Mouse (Mus musculus) MEL-GATA-1-ER (cell line): ENCODE results near the gene Hes1.
"Not testable (repeated sequence)": the region's sequence is repeated elsewhere in the genome, so short reads cannot be mapped to it uniquely, and the experiment has no call there.

ENCODE experiments used
- DNase-seq: peaks from one replicate; pipeline ENCODE4 v3.0.0-alpha.2; 2012; ENCODE audit warnings: low read depth; ENCODE audit errors: extremely low read depth

Hes1 gene

GRCm38 (mm10) chr16:30069950-30070770, 6.0 kb downstream of the Hes1 start:
- no peak for DNase-seq

- no peak for DNase-seq
Measured at GRCm38 (mm10) chr16:30070771-30071191, 6.6 kb downstream of the Hes1 start.

- DNase-seq, result no peak
Measured at GRCm38 (mm10) chr16:30073317-30073716, 9.1 kb downstream of the Hes1 start.

GRCm38 (mm10) chr16:30081498-30081897, 17.3 kb downstream of the Hes1 start:
- no peak for DNase-seq

GRCm38 (mm10) chr16:30081980-30082379, 17.8 kb downstream of the Hes1 start:
- no peak for DNase-seq

- no peak for DNase-seq
Measured at GRCm38 (mm10) chr16:30082965-30083364, 18.8 kb downstream of the Hes1 start.

- no peak for DNase-seq
Measured at GRCm38 (mm10) chr16:30083536-30083935, 19.4 kb downstream of the Hes1 start.

GRCm38 (mm10) chr16:30088646-30089045, 24.5 kb downstream of the Hes1 start:
- no peak for DNase-seq

GRCm38 (mm10) chr16:30090200-30090865, 26.1 kb downstream of the Hes1 start:
- DNase-seq, result no peak

- DNase-seq, result no peak
Measured at GRCm38 (mm10) chr16:30096050-30096449, 31.9 kb downstream of the Hes1 start.

- DNase-seq, result no peak
Measured at GRCm38 (mm10) chr16:30096475-30096874, 32.3 kb downstream of the Hes1 start.

GRCm38 (mm10) chr16:30099124-30099523, 34.9 kb downstream of the Hes1 start:
- DNase-seq, result no peak

GRCm38 (mm10) chr16:30102149-30102915, 38.1 kb downstream of the Hes1 start:
- no peak for DNase-seq

GRCm38 (mm10) chr16:30102982-30103381, 38.8 kb downstream of the Hes1 start:
- DNase-seq, result no peak

- no peak for DNase-seq
Measured at GRCm38 (mm10) chr16:30103495-30103894, 39.3 kb downstream of the Hes1 start.

GRCm38 (mm10) chr16:30104363-30104762, 40.2 kb downstream of the Hes1 start:
- DNase-seq, result no peak

- DNase-seq, result no peak
Measured at GRCm38 (mm10) chr16:30105476-30105875, 41.3 kb downstream of the Hes1 start.

- DNase-seq, result not testable (repeated sequence)
Measured at GRCm38 (mm10) chr16:30108167-30108566, 44.0 kb downstream of the Hes1 start.

- no peak for DNase-seq
Measured at GRCm38 (mm10) chr16:30110466-30110865, 46.3 kb downstream of the Hes1 start.

- no peak for DNase-seq
Measured at GRCm38 (mm10) chr16:30111069-30111468, 46.9 kb downstream of the Hes1 start.

- DNase-seq, result no peak
Measured at GRCm38 (mm10) chr16:30111566-30111965, 47.4 kb downstream of the Hes1 start.

- DNase-seq, result no peak
Measured at GRCm38 (mm10) chr16:30113170-30113569, 49.0 kb downstream of the Hes1 start.
